Comparison of ENCODE assay signal across 9 mouse cellular contexts in the genomic region with DNA sequence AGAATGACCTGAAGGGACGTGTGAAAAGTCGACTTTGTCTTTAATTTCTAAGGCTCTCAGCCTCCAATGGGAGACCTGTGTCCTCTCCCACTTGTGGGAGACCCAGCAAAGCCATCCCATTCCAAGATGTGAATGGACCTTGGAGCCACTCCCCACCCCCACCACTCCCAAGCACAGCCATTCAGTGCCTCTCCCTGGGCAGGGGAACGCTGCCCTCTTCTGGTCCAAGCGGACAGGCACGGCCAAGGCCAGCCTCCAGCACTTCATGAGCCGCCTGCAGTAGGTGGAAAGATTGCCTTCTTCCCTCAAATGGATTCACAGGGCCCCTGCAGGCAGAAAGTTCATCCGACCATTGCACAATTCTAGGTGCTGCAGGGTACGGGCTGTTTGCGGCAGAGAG.
DNase-seq lines count a peak whose midpoint lies in the region; ATAC-seq and TF ChIP-seq lines count a peak whose summit lies in the region.
"Had no signal": no experiment of that assay in that cellular context is flagged by ENCODE, and none has a peak within 500 bp of the region (broad histone marks: within the 10 kb centered on the region; RNA-seq: fewer than 3 reads in every experiment).

No protein-coding gene starts in this region.

- DNase-seq in neural tube, embryonic 10.5 days (ENCODE audit: extremely low spot score, low spot score): peak; percentile 63
- DNase-seq in brain, embryonic 14.5 days (ENCODE audit: low read depth): peak; percentile 88
- DNase-seq in frontal cortex, postnatal 36 days (ENCODE audit: low spot score in 2 of 2): peak; percentile 23 to 35
- DNase-seq in lung, postnatal 36 days: peak; percentile 37
- peak; percentile 38 for DNase-seq in testis, postnatal 14 days (ENCODE audit: low spot score)
- no peak for DNase-seq in spleen, postnatal 14 days (ENCODE audit: low spot score in 2 of 2)

- peaks cover 80% of the 10 kb centered on the region for H3K27me3 ChIP-seq in neural tube, embryonic 15.5 days (replicated peaks)
- peaks cover 26% of the 10 kb centered on the region for H3K27me3 ChIP-seq in kidney, embryonic 16.5 days (ENCODE audit: insufficient read depth, low read length)

- H3K4me1 ChIP-seq in neural tube, embryonic 15.5 days: peaks cover 9% of the 10 kb centered on the region
- H3K4me1 ChIP-seq in kidney, embryonic 16.5 days (ENCODE audit: insufficient read depth, low read length): no peaks in the 10 kb centered on the region
- H3K4me1 ChIP-seq: lung, embryonic 15.5 days had no signal

- H3K9me3 ChIP-seq in neural tube, embryonic 15.5 days (replicated peaks): no peaks in the 10 kb centered on the region
- no peaks in the 10 kb centered on the region for H3K9me3 ChIP-seq in kidney, embryonic 16.5 days (ENCODE audit: low read length)
- H3K9me3 ChIP-seq: lung, embryonic 15.5 days had no signal

- ATAC-seq in neural tube, embryonic 15.5 days (ENCODE audit: low FRiP score): no peak
- ATAC-seq in kidney, embryonic 16.5 days (ENCODE audit: low FRiP score, low TSS enrichment): peak; percentile 80; the same call in 1 of the 2 replicates

- no peak overlapping the region for H3K27ac ChIP-seq in neural tube, embryonic 15.5 days (replicated peaks)
- no peak overlapping the region for H3K27ac ChIP-seq in kidney, embryonic 16.5 days (ENCODE audit: low read length)
- H3K27ac ChIP-seq: lung, embryonic 15.5 days had no signal

- WGBS in neural tube, embryonic 15.5 days: 11% methylated on average over 9 of the region's 9 CpGs
- WGBS in kidney, embryonic 16.5 days: 11% methylated on average over 9 of the region's 9 CpGs

- H3K9ac ChIP-seq in neural tube, embryonic 15.5 days (replicated peaks): no peak overlapping the region
- H3K9ac ChIP-seq in kidney, embryonic 16.5 days (replicated peaks; ENCODE audit: low read length): no peak overlapping the region
- H3K9ac ChIP-seq: lung, embryonic 15.5 days had no signal

- no peak overlapping the region for H3K4me2 ChIP-seq in neural tube, embryonic 15.5 days
- H3K4me2 ChIP-seq in kidney, embryonic 16.5 days (replicated peaks; ENCODE audit: low read depth, low read length): no peak overlapping the region
- H3K4me2 ChIP-seq: lung, embryonic 15.5 days had no signal

- H3K36me3 ChIP-seq in neural tube, embryonic 15.5 days: no peaks in the 10 kb centered on the region
- H3K36me3 ChIP-seq in kidney, embryonic 16.5 days (ENCODE audit: insufficient read depth, low read length): no peaks in the 10 kb centered on the region
- H3K36me3 ChIP-seq: lung, embryonic 15.5 days had no signal

- no peak overlapping the region for H3K4me3 ChIP-seq in neural tube, embryonic 15.5 days (replicated peaks)
- no peak overlapping the region for H3K4me3 ChIP-seq in kidney, embryonic 16.5 days (ENCODE audit: low read length)
- H3K4me3 ChIP-seq: lung, embryonic 15.5 days had no signal

- TF ChIP-seq POLR2A in brain, embryonic 14.5 days (IDR thresholded peaks at IDR 0.05; ENCODE audit: borderline replicate concordance, extremely low read depth, insufficient read depth, insufficient read length, poor library complexity, severe bottlenecking): no peak

- peak; percentile 84 for TF ChIP-seq CTCF in brain, embryonic 14.5 days (IDR thresholded peaks at IDR 0.05; ENCODE audit: borderline replicate concordance, extremely low read depth, insufficient read depth, insufficient read length)

Comparison
In these comparisons a context has a peak if more than half of its experiments do, and no peak if none do; other contexts are left out.
1. DNase-seq: peak in neural tube, embryonic 10.5 days (single experiment), brain, embryonic 14.5 days (single experiment), frontal cortex, postnatal 36 days (2 of 2), lung, postnatal 36 days (single experiment) and testis, postnatal 14 days (single experiment); none in spleen, postnatal 14 days (0 of 2).